Mouse (Mus musculus): ENCODE data around the gene H2-T22. TPM values are rescaled to one million over a fixed set of nuclear protein-coding genes. Genes with fewer than 3 reads are reported as not detected.
A peak's percentile ranks its signal among the peaks of the same experiment; 100 is the strongest.

H2-T22 gene
- polyA plus RNA-seq, 1 experiment from 2014 or later: 12.0 TPM

DNA sequence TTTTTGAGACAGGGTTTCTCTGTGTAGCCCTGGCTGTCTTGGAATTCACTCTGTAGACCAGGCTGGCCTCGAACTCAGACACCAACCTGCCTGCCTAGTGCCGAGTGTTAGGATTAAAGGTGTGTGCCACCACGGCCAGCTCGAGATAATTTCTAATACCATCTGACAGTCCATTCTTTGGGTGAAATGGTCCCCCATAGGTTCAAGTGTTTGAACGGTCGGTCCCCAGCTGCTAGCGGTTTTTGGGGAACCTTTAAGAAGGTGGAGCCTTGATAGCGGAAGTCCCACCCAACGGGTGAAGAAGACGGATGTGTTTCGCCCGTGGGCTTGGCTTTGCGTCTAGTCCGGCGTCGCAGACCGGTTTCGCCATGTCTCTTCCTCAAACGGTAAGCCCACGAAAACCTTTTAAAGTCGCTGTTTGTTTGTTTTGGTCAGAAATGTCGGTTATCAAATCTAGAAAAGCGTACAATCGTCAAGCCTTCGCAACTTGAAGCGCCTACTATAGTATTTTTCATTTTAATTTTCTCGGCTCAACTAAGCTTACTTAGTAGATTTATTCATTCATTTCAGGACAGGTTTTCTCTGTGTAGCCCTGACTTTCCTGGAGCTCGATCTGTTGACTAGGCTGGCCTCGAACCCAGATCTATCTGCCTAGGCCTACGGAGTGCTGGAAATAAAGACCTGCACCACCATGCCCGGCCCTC lies 48.2 kb downstream of the H2-T22 start:
- Histone ChIP-seq H3K9ac (ENCODE audit: low read depth, low read length) (peak overlapping the region; percentile 63), H3K4me1 (ENCODE audit: control insufficient read depth, insufficient read depth, low read length) (0 out of 2 replicates have a peak, but pooled peaks cover 5% of the 10 kb centered on the region), H3K4me2 (replicated peaks; ENCODE audit: low read depth, low read length) (peak overlapping the region; percentile 75), H3K4me3 (ENCODE audit: low read length) (peak overlapping the region; percentile 62), H3K36me3 (ENCODE audit: control insufficient read depth, insufficient read depth, low read length) (0 out of 2 replicates have a peak, but pooled peaks cover 4% of the 10 kb centered on the region), H3K27me3 (ENCODE audit: control insufficient read depth, insufficient read depth, low read length) (no peaks in the 10 kb centered on the region), H3K9me3 (ENCODE audit: control insufficient read depth, low read length) (no peaks in the 10 kb centered on the region), H3K27ac (ENCODE audit: low read depth, low read length) (no peak overlapping the region)
- peak; percentile 54; the same call in 1 of the 2 replicates for ATAC-seq (ENCODE audit: low FRiP score, low TSS enrichment)
- 3% methylated on average over 31 of the region's 31 CpGs for WGBS

DNA sequence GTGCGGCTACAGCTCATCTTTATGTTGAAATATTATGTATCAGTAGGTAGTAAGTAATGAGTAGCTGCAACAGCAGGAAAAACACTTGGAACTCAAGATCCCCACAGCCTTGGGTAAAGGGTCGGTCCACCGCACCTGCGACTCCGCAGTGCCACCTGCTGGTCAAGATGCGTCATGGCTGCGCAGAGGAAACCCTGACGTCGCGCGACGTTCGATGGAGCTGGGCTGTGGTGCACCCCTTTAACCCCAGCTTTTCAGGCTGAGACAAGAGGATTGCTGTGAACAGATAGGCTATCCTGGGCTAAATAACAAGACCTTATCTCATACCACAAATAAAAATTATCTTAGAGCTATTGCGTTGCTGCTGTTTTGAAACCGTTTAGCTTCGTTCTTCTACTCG lies 48.9 kb downstream of the H2-T22 start:
- peak; percentile 74 for ATAC-seq (ENCODE audit: low FRiP score, low TSS enrichment)
- H3K27me3 ChIP-seq (ENCODE audit: control insufficient read depth, insufficient read depth, low read length): no peaks in the 10 kb centered on the region
- H3K27ac ChIP-seq (ENCODE audit: low read depth, low read length): no peak overlapping the region
- peaks cover 8% of the 10 kb centered on the region for H3K36me3 ChIP-seq (ENCODE audit: control insufficient read depth, insufficient read depth, low read length)
- no peak overlapping the region for H3K9ac ChIP-seq (ENCODE audit: low read depth, low read length)
- peak overlapping the region; percentile 62 for H3K4me3 ChIP-seq (ENCODE audit: low read length)
- no peaks in the 10 kb centered on the region for H3K9me3 ChIP-seq (ENCODE audit: control insufficient read depth, low read length)
- 7% methylated on average over 17 of the region's 17 CpGs for WGBS
- 0 out of 2 replicates have a peak, but pooled peaks cover 5% of the 10 kb centered on the region for H3K4me1 ChIP-seq (ENCODE audit: control insufficient read depth, insufficient read depth, low read length)
- H3K4me2 ChIP-seq (replicated peaks; ENCODE audit: low read depth, low read length): peak overlapping the region; percentile 39; the same call in 1 of the 2 replicates

DNA sequence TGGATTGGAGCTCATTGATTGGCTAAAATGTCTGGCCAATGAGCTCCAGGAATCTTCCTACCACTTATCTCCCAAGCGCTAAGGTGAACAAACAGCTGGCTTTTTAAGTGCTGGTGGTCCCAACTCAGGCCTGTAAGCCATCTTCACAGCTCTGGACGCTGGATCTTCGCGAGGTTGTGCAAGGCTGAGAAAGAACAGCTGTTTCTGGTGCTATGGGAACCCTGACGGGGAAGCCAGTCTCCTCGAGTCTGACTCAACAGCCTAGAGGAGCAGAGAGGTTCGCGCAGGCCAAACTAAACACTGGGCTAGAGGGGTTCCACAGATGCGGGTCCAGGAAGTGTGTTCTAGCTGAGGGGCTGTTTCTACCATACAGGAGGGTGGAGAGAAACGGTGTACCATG lies 50.8 kb downstream of the H2-T22 start:
- Histone ChIP-seq H3K4me1 (ENCODE audit: control insufficient read depth, insufficient read depth, low read length) (0 out of 2 replicates have a peak, but pooled peaks cover 5% of the 10 kb centered on the region), H3K9me3 (ENCODE audit: control insufficient read depth, low read length) (no peaks in the 10 kb centered on the region), H3K4me2 (replicated peaks; ENCODE audit: low read depth, low read length) (no peak overlapping the region), H3K4me3 (ENCODE audit: low read length) (no peak overlapping the region), H3K36me3 (ENCODE audit: control insufficient read depth, insufficient read depth, low read length) (peaks cover 26% of the 10 kb centered on the region), H3K27ac (ENCODE audit: low read depth, low read length) (no peak overlapping the region), H3K27me3 (ENCODE audit: control insufficient read depth, insufficient read depth, low read length) (no peaks in the 10 kb centered on the region), H3K9ac (ENCODE audit: low read depth, low read length) (no peak overlapping the region)
- no peak for ATAC-seq (ENCODE audit: low FRiP score, low TSS enrichment)
- 34% methylated on average over 10 of the region's 10 CpGs for WGBS

Other genes with a start within 250 kb of the H2-T22 start
- 6.8 and 7.7 TPM in 2 replicates for gene Ier3, start 221.1 kb downstream of the H2-T22 start, polyA plus RNA-seq (2014; fragmentation: Nextera tagmentation; extraction: Ambion mirVana)
- 35.9 and 36.1 TPM in 2 replicates for gene Flot1, start 219.5 kb downstream of the H2-T22 start, polyA plus RNA-seq (2014; fragmentation: Nextera tagmentation; extraction: Ambion mirVana)
- gene Tubb5, start 204.4 kb downstream of the H2-T22 start, polyA plus RNA-seq (2014; fragmentation: Nextera tagmentation; extraction: Ambion mirVana): 1,061 and 1,103 TPM in 2 replicates
- gene Mdc1, start 201.2 kb downstream of the H2-T22 start, polyA plus RNA-seq (2014; fragmentation: Nextera tagmentation; extraction: Ambion mirVana): 13.1 and 16.5 TPM in 2 replicates
- 53.2 and 65.2 TPM in 2 replicates for gene Nrm, start 181.4 kb downstream of the H2-T22 start, polyA plus RNA-seq (2014; fragmentation: Nextera tagmentation; extraction: Ambion mirVana)
- 19.1 and 21.1 TPM in 2 replicates for gene Ppp1r18, start 177.2 kb downstream of the H2-T22 start, polyA plus RNA-seq (2014; fragmentation: Nextera tagmentation; extraction: Ambion mirVana)
- gene Dhx16, start 162.9 kb downstream of the H2-T22 start, polyA plus RNA-seq (2014; fragmentation: Nextera tagmentation; extraction: Ambion mirVana): 37.8 and 50.0 TPM in 2 replicates
- gene 2310061I04Rik, start 145.3 kb downstream of the H2-T22 start, polyA plus RNA-seq (2014; fragmentation: Nextera tagmentation; extraction: Ambion mirVana): 36.2 and 41.5 TPM in 2 replicates
- gene Atat1, start 132.7 kb downstream of the H2-T22 start, polyA plus RNA-seq (2014; fragmentation: Nextera tagmentation; extraction: Ambion mirVana): 76.5 and 92.2 TPM in 2 replicates
- gene Mrps18b, start 126.4 kb downstream of the H2-T22 start, polyA plus RNA-seq (2014; fragmentation: Nextera tagmentation; extraction: Ambion mirVana): 79.0 and 101 TPM in 2 replicates
- gene Ppp1r10, start 126.3 kb downstream of the H2-T22 start, polyA plus RNA-seq (2014; fragmentation: Nextera tagmentation; extraction: Ambion mirVana): 30.6 and 44.7 TPM in 2 replicates
- 74.6 and 97.8 TPM in 2 replicates for gene Abcf1, start 73.0 kb downstream of the H2-T22 start, polyA plus RNA-seq (2014; fragmentation: Nextera tagmentation; extraction: Ambion mirVana)
- 35.0 and 44.5 TPM in 2 replicates for gene Gnl1, start 62.9 kb downstream of the H2-T22 start, polyA plus RNA-seq (2014; fragmentation: Nextera tagmentation; extraction: Ambion mirVana)
- 34.5 and 40.1 TPM in 2 replicates for gene Prr3, start 62.5 kb downstream of the H2-T22 start, polyA plus RNA-seq (2014; fragmentation: Nextera tagmentation; extraction: Ambion mirVana)
- gene H2-T24, start 22.2 kb downstream of the H2-T22 start, polyA plus RNA-seq (2014; fragmentation: Nextera tagmentation; extraction: Ambion mirVana): 2.5 and 4.0 TPM in 2 replicates
- gene H2-T23, start 9.9 kb downstream of the H2-T22 start, polyA plus RNA-seq (2014; fragmentation: Nextera tagmentation; extraction: Ambion mirVana): 3.0 and 3.7 TPM in 2 replicates
- not detected in 2 replicates for gene Gm6034, start 214 bp upstream of the H2-T22 start, polyA plus RNA-seq (2014; fragmentation: Nextera tagmentation; extraction: Ambion mirVana)
- gene Gm11127, start 15.6 kb upstream of the H2-T22 start, polyA plus RNA-seq (2014; fragmentation: Nextera tagmentation; extraction: Ambion mirVana): not detected in 2 replicates
- gene Gm19684, start 78.9 kb upstream of the H2-T22 start, polyA plus RNA-seq (2014; fragmentation: Nextera tagmentation; extraction: Ambion mirVana): not detected in 2 replicates
- not detected in 2 replicates for gene Gm7030, start 86.7 kb upstream of the H2-T22 start, polyA plus RNA-seq (2014; fragmentation: Nextera tagmentation; extraction: Ambion mirVana)
- not detected in 2 replicates for gene Gm8909, start 125.8 kb upstream of the H2-T22 start, polyA plus RNA-seq (2014; fragmentation: Nextera tagmentation; extraction: Ambion mirVana)
- gene H2-T3, start 147.5 kb upstream of the H2-T22 start, polyA plus RNA-seq (2014; fragmentation: Nextera tagmentation; extraction: Ambion mirVana): not detected in 2 replicates
- 120 and 163 TPM in 2 replicates for gene Rpp21, start 215.3 kb upstream of the H2-T22 start, polyA plus RNA-seq (2014; fragmentation: Nextera tagmentation; extraction: Ambion mirVana)
- 11.5 and 16.7 TPM in 2 replicates for gene Trim39, start 229.5 kb upstream of the H2-T22 start, polyA plus RNA-seq (2014; fragmentation: Nextera tagmentation; extraction: Ambion mirVana)
- 0.19 TPM in 1 of 2 replicates, not detected in the other for gene H2-M10.2, start 243.7 kb upstream of the H2-T22 start, polyA plus RNA-seq (2014; fragmentation: Nextera tagmentation; extraction: Ambion mirVana)

Measured in kidney, embryonic 14.5 days (tissue).